Mouse (Mus musculus) stomach, postnatal 0 days (tissue): Measurements from ENCODE around the gene Wsb2. TPM values are rescaled to one million over a fixed set of nuclear protein-coding genes. Genes with fewer than 3 reads are reported as not detected.

Experiments
- ATAC-seq: fragments of 200-750 bp; cut with Nextera tagmentation; 2 replicates; pipeline ENCODE4 v1.8.0; 2017; ENCODE audit not compliant: low FRiP score, low TSS enrichment
- DNase-seq: peaks from one replicate; pipeline ENCODE4 v3.0.0-alpha.2; 2016; ENCODE audit warnings: low spot score
- H3K27ac ChIP-seq: fragments of 300-500 bp; sonication (generic); replicated peaks from 2 replicates; pipeline ENCODE4 v1.5.1; 2014; ENCODE audit warnings: mild to moderate bottlenecking, control low read depth
- H3K27me3 ChIP-seq: fragments of 300-500 bp; sonication (generic); 2 replicates; pipeline ENCODE4 v1.6.1; 2014; ENCODE audit warnings: low read length; ENCODE audit not compliant: control insufficient read depth, insufficient read depth
- H3K36me3 ChIP-seq: fragments of 300-500 bp; sonication (generic); 2 replicates; pipeline ENCODE4 v1.6.1; 2014; ENCODE audit warnings: low read length, mixed read lengths; ENCODE audit not compliant: control insufficient read depth, insufficient read depth
- H3K4me1 ChIP-seq: fragments of 300-500 bp; sonication (generic); replicated peaks from 2 replicates; pipeline ENCODE4 v1.6.1; 2014; ENCODE audit warnings: antibody characterized with exemption; ENCODE audit not compliant: control insufficient read depth, insufficient read depth
- H3K4me2 ChIP-seq: fragments of 300-500 bp; sonication (generic); replicated peaks from 2 replicates; pipeline ENCODE4 v1.6.1; 2014; ENCODE audit warnings: low read depth, mild to moderate bottlenecking, control low read depth, moderate library complexity
- H3K4me3 ChIP-seq: fragments of 300-500 bp; sonication (generic); 2 replicates; pipeline ENCODE4 v1.5.1; 2014; ENCODE audit warnings: low read depth, low read length, control low read depth
- H3K9ac ChIP-seq: fragments of 300-500 bp; sonication (generic); 2 replicates; pipeline ENCODE4 v1.6.1; 2014; ENCODE audit warnings: mild to moderate bottlenecking, low read length, control low read depth, mixed read lengths
- H3K9me3 ChIP-seq: fragments of 300-500 bp; sonication (generic); 2 replicates; pipeline ENCODE4 v1.6.1; 2016; ENCODE audit warnings: low read length; ENCODE audit not compliant: control insufficient read depth
- CTCF ChIP-seq: IDR thresholded peaks from 2 replicates; pipeline ENCODE4 v1.5.1; 2016; ENCODE audit warnings: antibody characterized with exemption, low read depth, mild to moderate bottlenecking, moderate library complexity
- EP300 ChIP-seq: optimal IDR thresholded peaks from 2 replicates; pipeline ENCODE3; 2016; ENCODE audit warnings: antibody characterized with exemption
- WGBS: fragments of 180-500 bp; shearing (Covaris S2); extraction: QIAGEN DNeasy Blood & Tissue Kit; methylation state at CpG from one replicate; pipeline ENCODE4 v1.1.7; 2014; 5-methylcytosine and 5-hydroxymethylcytosine counted together
- polyA plus RNA-seq: library from polyadenylated mRNA; unstranded; fragments of >200 nt; fragmentation: Nextera tagmentation; extraction: Ambion mirVana; gene quantifications from 2 replicates; pipeline ENCODE4 v1.2.1, GENCODE M21; 2015

Wsb2 gene
- polyA plus RNA-seq, 1 experiment from 2014 or later: 50.3 TPM

DNA sequence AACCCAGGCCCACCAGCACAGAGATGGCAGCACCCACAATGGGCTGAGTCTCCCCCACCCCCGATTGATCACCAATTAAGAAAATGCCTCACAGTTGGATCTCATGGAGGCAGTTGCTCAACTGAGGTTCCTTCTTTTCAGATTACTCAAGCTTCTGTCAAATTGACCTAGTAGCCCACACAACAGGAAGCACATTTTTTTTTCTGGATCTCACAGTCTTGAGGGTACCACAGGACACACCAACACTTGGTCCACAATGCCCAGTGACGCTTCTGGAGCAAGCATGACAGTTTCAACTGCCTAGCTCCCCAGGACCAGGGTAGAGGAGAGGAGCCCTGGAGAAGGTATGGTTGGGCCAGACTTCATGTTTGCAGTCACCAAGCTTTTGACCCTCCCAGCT is 60.3 kb downstream of the Wsb2 start:
- Histone ChIP-seq H3K9ac (no peak overlapping the region), H3K36me3 (no peaks in the 10 kb centered on the region), H3K4me1 (no peaks in the 10 kb centered on the region), H3K27ac (no peak overlapping the region), H3K4me2 (no peak overlapping the region), H3K27me3 (no peaks in the 10 kb centered on the region), H3K4me3 (no peak overlapping the region), H3K9me3 (no peaks in the 10 kb centered on the region)
- no peak for ATAC-seq
- WGBS: 72% methylated on average over 2 of the region's 2 CpGs
- TF ChIP-seq CTCF (no peak), EP300 (no peak)
- no peak for DNase-seq

Other genes with a start within 250 kb of the Wsb2 start
- gene Suds3, start 241.2 kb upstream of the Wsb2 start, polyA plus RNA-seq: 42.2 and 46.9 TPM in 2 replicates
- gene Taok3, start 237.2 kb upstream of the Wsb2 start, polyA plus RNA-seq: 23.1 and 24.2 TPM in 2 replicates
- 394 and 400 TPM in 2 replicates for gene Pebp1, start 69.7 kb upstream of the Wsb2 start, polyA plus RNA-seq
- gene Vsig10, start 38.2 kb upstream of the Wsb2 start, polyA plus RNA-seq: 9.9 and 13.0 TPM in 2 replicates
- gene Rfc5, start 31.7 kb downstream of the Wsb2 start, polyA plus RNA-seq: 26.4 and 28.8 TPM in 2 replicates
- 0.16 and 0.24 TPM in 2 replicates for gene Ksr2, start 56.7 kb downstream of the Wsb2 start, polyA plus RNA-seq